Mouse (Mus musculus): ENCODE data around the gene Mnat1. TPM values are rescaled to one million over a fixed set of nuclear protein-coding genes. Genes with fewer than 3 reads are reported as not detected.
"Not testable (repeated sequence)": the region's sequence is repeated elsewhere in the genome, so short reads cannot be mapped to it uniquely, and the experiment has no call there.

Gene Mnat1
- polyA plus RNA-seq (2012; rRNA removed) (4.3 and 6.7 TPM in 2 replicates), polyA plus RNA-seq (2014; fragmentation: Nextera tagmentation; extraction: Ambion mirVana) (11.8 and 12.4 TPM in 2 replicates)

- H3K9ac ChIP-seq (replicated peaks): peak within 1 kb of the TSS; percentile 90
- peak; percentile 52 to 63 (median 59) for DNase-seq (ENCODE audit: low read depth in 3 of 3, low spot score in 3 of 3)
- no peaks in the 10 kb centered on the region for H3K9me3 ChIP-seq (ENCODE audit: control insufficient read depth, low read length)
- H3K36me3 ChIP-seq (replicated peaks; ENCODE audit: control insufficient read depth, insufficient read depth, low read depth): no peaks in the 10 kb centered on the region
- H3K4me3 ChIP-seq (ENCODE audit: insufficient read depth in 1 of 2, low read depth in 2 of 2, low read length in 2 of 2): peak within 1 kb of the TSS; percentile 87 to 91
- peak; percentile 82 for ATAC-seq (ENCODE audit: insufficient read depth)
- 0 out of 2 replicates have a peak, but pooled peaks cover 2% of the 10 kb centered on the region for H3K27me3 ChIP-seq (ENCODE audit: control insufficient read depth, insufficient read depth, low read length)
- peaks cover 3 to 4% of the 10 kb centered on the region in 2 experiments for H3K4me1 ChIP-seq (replicated peaks; ENCODE audit: control insufficient read depth in 2 of 2, insufficient read depth in 2 of 2, low read length in 1 of 2)
- peak within 1 kb of the TSS; percentile 76 for H3K4me2 ChIP-seq (ENCODE audit: low read depth)
- H3K27ac ChIP-seq: no peak within 1 kb of the TSS; the same call in 1 of the 2 replicates
- 1% methylated on average over 23 of the region's 23 CpGs for WGBS (ENCODE audit: insufficient replicate concordance)
- TF ChIP-seq CTCF (IDR thresholded peaks at IDR 0.05; ENCODE audit: low read depth) (no peak), EP300 (IDR thresholded peaks at IDR 0.05; ENCODE audit: low read depth) (no peak)
Observed at GRCm38 (mm10) chr12:73123093-73124041, at the start of gene Mnat1. Gene Mnat1 (plus strand): TSS chr12:73123717.

DNA sequence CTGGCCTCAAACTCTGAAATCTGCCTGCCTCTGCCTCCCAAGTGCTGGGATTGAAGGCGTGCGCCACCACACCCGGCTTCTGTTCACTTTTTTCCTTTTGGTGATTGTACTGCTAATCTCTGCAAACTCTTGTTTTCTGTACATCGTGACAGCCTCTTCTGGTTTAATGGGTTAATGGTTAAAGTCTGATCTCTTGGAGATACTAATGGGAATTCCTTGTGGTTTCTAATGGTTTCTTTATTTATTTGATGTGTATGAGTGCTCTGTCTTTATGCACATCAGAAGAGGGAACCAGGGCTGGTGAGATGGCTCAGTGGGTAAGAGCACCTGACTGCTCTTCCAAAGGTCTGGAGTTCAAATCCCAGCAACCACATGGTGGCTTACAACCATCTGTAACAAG is 41.7 kb upstream of the Mnat1 start:
- not testable (repeated sequence) for H3K27me3 ChIP-seq (ENCODE audit: control insufficient read depth, insufficient read depth, low read length); H3K4me3 ChIP-seq (ENCODE audit: insufficient read depth in 1 of 2, low read depth in 2 of 2, low read length in 2 of 2); H3K27ac ChIP-seq; DNase-seq (ENCODE audit: low read depth in 3 of 3, low spot score in 3 of 3); H3K4me2 ChIP-seq (ENCODE audit: low read depth); ATAC-seq (ENCODE audit: insufficient read depth); H3K9ac ChIP-seq (replicated peaks); H3K9me3 ChIP-seq (ENCODE audit: control insufficient read depth, low read length); H3K4me1 ChIP-seq (replicated peaks; ENCODE audit: control insufficient read depth in 2 of 2, insufficient read depth in 2 of 2, low read length in 1 of 2); H3K36me3 ChIP-seq (replicated peaks; ENCODE audit: control insufficient read depth, insufficient read depth, low read depth)
- 75% methylated on average over 4 of the region's 4 CpGs for WGBS (ENCODE audit: insufficient replicate concordance)

DNA sequence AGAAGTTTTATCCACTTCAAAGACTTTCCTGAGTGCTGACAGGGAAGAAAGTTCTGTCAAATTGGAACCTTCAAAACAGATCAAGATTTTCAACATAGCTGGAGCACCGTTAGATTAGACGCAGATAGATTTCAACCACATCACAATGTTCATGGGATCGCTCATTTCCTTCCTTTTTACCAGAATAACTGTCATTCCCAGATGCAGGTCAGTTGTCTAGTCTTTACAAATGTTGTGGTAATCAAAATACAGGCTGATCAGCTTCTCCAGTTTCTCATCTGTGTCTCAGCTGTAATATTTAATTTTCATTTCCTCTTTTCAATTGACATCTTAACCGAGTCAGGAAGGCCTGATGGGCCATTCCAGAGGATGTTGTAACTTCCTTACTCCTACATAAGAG is 39.7 kb upstream of the Mnat1 start:
- ATAC-seq (ENCODE audit: insufficient read depth) (no peak), DNase-seq (ENCODE audit: low read depth in 3 of 3, low spot score in 3 of 3) (no peak)
- no peak overlapping the region for H3K27ac ChIP-seq
- no peaks in the 10 kb centered on the region for H3K27me3 ChIP-seq (ENCODE audit: control insufficient read depth, insufficient read depth, low read length)
- H3K9ac ChIP-seq (replicated peaks): no peak overlapping the region
- 31% methylated on average over 4 of the region's 4 CpGs for WGBS (ENCODE audit: insufficient replicate concordance)
- H3K4me1 ChIP-seq (replicated peaks; ENCODE audit: control insufficient read depth in 2 of 2, insufficient read depth in 2 of 2, low read length in 1 of 2): peaks cover 5 to 6% of the 10 kb centered on the region in 2 experiments
- H3K9me3 ChIP-seq (ENCODE audit: control insufficient read depth, low read length): no peaks in the 10 kb centered on the region
- no peak overlapping the region for H3K4me3 ChIP-seq (ENCODE audit: insufficient read depth in 1 of 2, low read depth in 2 of 2, low read length in 2 of 2)
- TF ChIP-seq CTCF (IDR thresholded peaks at IDR 0.05; ENCODE audit: low read depth): no peak
- H3K4me2 ChIP-seq (ENCODE audit: low read depth): no peak overlapping the region
- no peaks in the 10 kb centered on the region for H3K36me3 ChIP-seq (replicated peaks; ENCODE audit: control insufficient read depth, insufficient read depth, low read depth)

- 29% methylated on average over 11 of the region's 11 CpGs for WGBS (ENCODE audit: insufficient replicate concordance)
- Histone ChIP-seq H3K4me3 (ENCODE audit: insufficient read depth in 1 of 2, low read depth in 2 of 2, low read length in 2 of 2) (no peak overlapping the region), H3K4me1 (replicated peaks; ENCODE audit: control insufficient read depth in 2 of 2, insufficient read depth in 2 of 2, low read length in 1 of 2) (peaks cover 5 to 12% of the 10 kb centered on the region in 2 experiments), H3K27me3 (ENCODE audit: control insufficient read depth, insufficient read depth, low read length) (no peaks in the 10 kb centered on the region), H3K9ac (replicated peaks) (no peak overlapping the region), H3K4me2 (ENCODE audit: low read depth) (no peak overlapping the region), H3K36me3 (replicated peaks; ENCODE audit: control insufficient read depth, insufficient read depth, low read depth) (no peaks in the 10 kb centered on the region), H3K27ac (no peak overlapping the region), H3K9me3 (ENCODE audit: control insufficient read depth, low read length) (no peaks in the 10 kb centered on the region)
- TF ChIP-seq CTCF (IDR thresholded peaks at IDR 0.05; ENCODE audit: low read depth) (no peak), EP300 (IDR thresholded peaks at IDR 0.05; ENCODE audit: low read depth) (no peak)
- no peak for DNase-seq (ENCODE audit: low read depth in 3 of 3, low spot score in 3 of 3)
- ATAC-seq (ENCODE audit: insufficient read depth): no peak
Observed at GRCm38 (mm10) chr12:73085739-73086630, 37.5 kb upstream of the Mnat1 start.
